Mouse (Mus musculus) thymus, adult 2 months (tissue): ENCODE data around the gene Slc23a4.

Source experiments
- CTCF ChIP-seq: fragments of 200-500 bp; IDR thresholded peaks from 2 replicates; pipeline ENCODE4 v1.5.1; 2012; ENCODE audit warnings: mild to moderate bottlenecking, control low read depth, low read length, moderate library complexity, borderline replicate concordance; ENCODE audit not compliant: control insufficient read depth, poor library complexity, insufficient read depth; ENCODE audit errors: extremely low read depth
- POLR2A ChIP-seq: fragments of 200-500 bp; IDR thresholded peaks from 2 replicates; pipeline ENCODE4 v1.6.1; 2012; ENCODE audit warnings: mild to moderate bottlenecking, low read length, control low read depth, moderate library complexity; ENCODE audit not compliant: control insufficient read depth, poor library complexity, insufficient read depth; ENCODE audit errors: extremely low read depth

GRCm38 (mm10) chr6:34938929-34939325 lies 49.3 kb downstream of the Slc23a4 start:
- no peak for TF ChIP-seq POLR2A
- TF ChIP-seq CTCF: no peak
